Mouse (Mus musculus) lung, postnatal 0 days (tissue): ENCODE data around the gene Pld1. TPM values are rescaled to one million over a fixed set of nuclear protein-coding genes. Genes with fewer than 3 reads are reported as not detected.

Source experiments
- ATAC-seq: fragments of 200-750 bp; cut with Nextera tagmentation; 2 replicates; pipeline ENCODE4 v1.8.0; 2017; ENCODE audit warnings: moderate library complexity
- DNase-seq: peaks from one replicate; pipeline ENCODE4 v3.0.0-alpha.2; 2016; ENCODE audit warnings: low spot score
- H3K27ac ChIP-seq: fragments of 300-500 bp; sonication (generic); 2 replicates; pipeline ENCODE4 v1.5.1; 2014; ENCODE audit warnings: antibody characterized with exemption, mild to moderate bottlenecking, low read length, mixed read lengths
- H3K27me3 ChIP-seq: fragments of 300-500 bp; sonication (generic); replicated peaks from 2 replicates; pipeline ENCODE4 v1.6.1; 2014; ENCODE audit warnings: low read length, mixed read lengths; ENCODE audit not compliant: insufficient read depth
- H3K36me3 ChIP-seq: fragments of 300-500 bp; sonication (generic); 2 replicates; pipeline ENCODE4 v1.6.1; 2014; ENCODE audit warnings: low read length, mixed read lengths; ENCODE audit not compliant: insufficient read depth
- H3K4me1 ChIP-seq: fragments of 300-500 bp; sonication (generic); 2 replicates; pipeline ENCODE4 v1.6.1; 2014; ENCODE audit warnings: antibody characterized with exemption, low read depth, low read length, mixed read lengths; ENCODE audit not compliant: insufficient read depth
- H3K4me2 ChIP-seq: fragments of 300-500 bp; sonication (generic); replicated peaks from 2 replicates; pipeline ENCODE4 v1.6.1; 2014; ENCODE audit warnings: low read depth, mild to moderate bottlenecking, low read length, moderate library complexity, mixed read lengths
- H3K4me3 ChIP-seq: fragments of 300-500 bp; sonication (generic); 2 replicates; pipeline ENCODE4 v1.5.1; 2014; ENCODE audit warnings: low read depth, low read length
- H3K9ac ChIP-seq: fragments of 300-500 bp; sonication (generic); replicated peaks from 2 replicates; pipeline ENCODE4 v1.6.1; 2014; ENCODE audit warnings: low read depth, mild to moderate bottlenecking
- H3K9me3 ChIP-seq: fragments of 300-500 bp; sonication (generic); 2 replicates; pipeline ENCODE4 v1.6.1; 2016; ENCODE audit warnings: low read length, mixed read lengths
- CTCF ChIP-seq: IDR thresholded peaks from 2 replicates; pipeline ENCODE4 v1.5.1; 2016; ENCODE audit warnings: antibody characterized with exemption, mild to moderate bottlenecking
- EP300 ChIP-seq: IDR thresholded peaks from 2 replicates; pipeline ENCODE4 v1.6.1; 2016; ENCODE audit warnings: antibody characterized with exemption, mild to moderate bottlenecking, control low read depth
- WGBS: fragments of 180-500 bp; shearing (Covaris S2); extraction: QIAGEN DNeasy Blood & Tissue Kit; methylation state at CpG from one replicate; pipeline ENCODE4 v1.1.7; 2014; 5-methylcytosine and 5-hydroxymethylcytosine counted together
- polyA plus RNA-seq: library from polyadenylated mRNA; unstranded; fragments of >200 nt; fragmentation: Nextera tagmentation; extraction: Ambion mirVana; gene quantifications from 2 replicates; pipeline ENCODE4 v1.2.1, GENCODE M21; 2015

Gene Pld1
- polyA plus RNA-seq, 1 experiment from 2014 or later: 10.2 TPM

- WGBS: 77% methylated on average over 8 of the region's 8 CpGs
- no peak for ATAC-seq
Observed at GRCm38 (mm10) chr3:27994175-27994990, 55.9 kb downstream of the Pld1 start.

GRCm38 (mm10) chr3:28004321-28004720 lies 65.8 kb downstream of the Pld1 start:
- Histone ChIP-seq H3K9me3 (no peaks in the 10 kb centered on the region), H3K4me2 (no peak overlapping the region), H3K4me3 (no peak overlapping the region), H3K36me3 (no peaks in the 10 kb centered on the region), H3K27ac (no peak overlapping the region), H3K27me3 (no peaks in the 10 kb centered on the region), H3K9ac (no peak overlapping the region), H3K4me1 (no peaks in the 10 kb centered on the region)
- 72% methylated on average over 6 of the region's 6 CpGs for WGBS
- no peak for TF ChIP-seq EP300
- TF ChIP-seq CTCF: no peak
- ATAC-seq (no peak), DNase-seq (no peak)

More at GRCm38 (mm10) chr3:27994175-27994990, 55.9 kb downstream of the Pld1 start:
- Histone ChIP-seq H3K36me3 (no peaks in the 10 kb centered on the region), H3K9ac (no peak overlapping the region), H3K4me2 (no peak overlapping the region), H3K4me1 (peaks cover 3% of the 10 kb centered on the region; the same call in 1 of the 2 replicates), H3K4me3 (no peak overlapping the region), H3K27ac (no peak overlapping the region), H3K9me3 (no peaks in the 10 kb centered on the region), H3K27me3 (no peaks in the 10 kb centered on the region)
- DNase-seq: no peak
- no peak for TF ChIP-seq EP300
- TF ChIP-seq CTCF: no peak

DNA sequence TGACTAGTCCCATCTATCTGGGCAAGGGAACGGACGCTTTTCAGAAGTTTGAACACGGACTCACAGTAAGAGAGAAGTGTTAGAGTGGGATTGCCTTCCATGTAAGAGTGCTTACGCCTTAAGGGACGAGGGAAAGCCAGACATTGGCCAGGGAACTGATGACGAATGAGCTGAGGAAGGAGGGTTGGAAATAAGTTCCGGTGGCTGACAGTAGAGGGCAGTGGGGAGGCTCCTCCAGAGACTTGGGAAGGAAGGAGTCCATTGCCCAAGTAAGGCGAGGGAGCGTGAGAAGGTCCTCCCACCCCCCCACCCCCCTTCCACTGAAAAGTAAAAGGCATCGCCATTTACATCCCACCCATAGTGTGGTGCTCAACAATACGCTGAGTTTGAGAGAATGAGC lies 69.2 kb downstream of the Pld1 start:
- 83% methylated on average over 11 of the region's 11 CpGs for WGBS
- no peak for ATAC-seq
- H3K4me1 ChIP-seq: no peaks in the 10 kb centered on the region
- no peak overlapping the region for H3K27ac ChIP-seq
- no peaks in the 10 kb centered on the region for H3K9me3 ChIP-seq
- no peak overlapping the region for H3K4me3 ChIP-seq
- DNase-seq: no peak
- H3K36me3 ChIP-seq: no peaks in the 10 kb centered on the region
- H3K9ac ChIP-seq: no peak overlapping the region
- TF ChIP-seq CTCF: peak; percentile 38
- TF ChIP-seq EP300: no peak
- no peaks in the 10 kb centered on the region for H3K27me3 ChIP-seq
- H3K4me2 ChIP-seq: no peak overlapping the region

DNA sequence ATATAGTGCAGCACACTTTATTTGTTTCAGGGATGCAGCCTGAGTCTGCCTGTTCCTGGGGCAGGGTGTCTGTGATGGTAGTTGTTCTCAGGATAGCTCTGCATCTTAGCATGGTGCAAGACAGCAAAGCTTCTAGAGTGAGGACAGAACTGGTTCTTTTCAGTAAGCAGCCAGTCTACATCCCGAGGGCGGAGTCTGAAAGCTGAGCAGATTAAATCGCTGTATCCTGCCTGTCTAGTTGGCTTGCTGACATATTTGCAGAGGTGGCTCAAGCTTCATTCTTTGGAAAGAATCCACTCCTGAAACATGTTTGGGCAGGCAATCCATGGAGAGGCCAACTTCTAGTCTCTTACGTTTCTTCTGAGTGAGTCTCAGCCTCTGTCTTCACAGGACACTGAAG lies 69.9 kb downstream of the Pld1 start:
- WGBS: 47% methylated on average over 4 of the region's 4 CpGs
- Histone ChIP-seq H3K9me3 (no peaks in the 10 kb centered on the region), H3K4me2 (no peak overlapping the region), H3K4me1 (no peaks in the 10 kb centered on the region), H3K9ac (no peak overlapping the region), H3K27ac (no peak overlapping the region), H3K27me3 (no peaks in the 10 kb centered on the region), H3K36me3 (no peaks in the 10 kb centered on the region), H3K4me3 (no peak overlapping the region)
- peak; percentile 44 for ATAC-seq
- TF ChIP-seq CTCF (no peak), EP300 (no peak)
- peak; percentile 48 for DNase-seq

DNA sequence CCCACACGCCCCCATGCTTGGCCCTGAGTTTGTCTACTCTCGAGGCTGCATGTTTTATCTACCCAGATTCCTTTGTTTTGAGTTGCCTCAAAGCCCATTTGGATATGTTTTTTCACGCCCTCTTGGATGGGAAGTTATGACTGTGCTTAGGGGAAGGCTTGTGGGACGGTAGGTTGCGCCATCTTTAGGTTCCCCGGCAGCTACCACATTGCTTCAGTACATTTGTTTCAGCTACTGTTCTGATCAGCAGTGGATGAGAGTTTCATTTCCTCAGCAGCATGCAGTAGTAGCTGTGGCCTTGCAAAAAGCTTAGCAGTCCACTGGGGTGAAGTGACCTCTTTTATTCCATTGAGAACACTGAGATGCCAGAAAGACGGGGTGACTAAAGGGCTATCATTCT lies 73.7 kb downstream of the Pld1 start:
- Histone ChIP-seq H3K9me3 (no peaks in the 10 kb centered on the region), H3K4me1 (no peaks in the 10 kb centered on the region), H3K36me3 (no peaks in the 10 kb centered on the region), H3K4me3 (no peak overlapping the region), H3K9ac (no peak overlapping the region), H3K4me2 (no peak overlapping the region), H3K27ac (no peak overlapping the region), H3K27me3 (no peaks in the 10 kb centered on the region)
- TF ChIP-seq CTCF (no peak), EP300 (no peak)
- whole genome bisulfite sequencing: 70% methylated on average over 7 of the region's 7 CpGs
- ATAC-seq (peak; percentile 50), DNase-seq (peak; percentile 55)

GRCm38 (mm10) chr3:28013441-28013840 lies 74.9 kb downstream of the Pld1 start:
- DNase-seq (no peak), ATAC-seq (no peak)
- 65% methylated on average over 6 of the region's 6 CpGs for WGBS

More at GRCm38 (mm10) chr3:28013441-28013840, 74.9 kb downstream of the Pld1 start:
- Histone ChIP-seq H3K27me3 (no peaks in the 10 kb centered on the region), H3K4me3 (no peak overlapping the region), H3K36me3 (no peaks in the 10 kb centered on the region), H3K4me2 (no peak overlapping the region), H3K4me1 (no peaks in the 10 kb centered on the region), H3K9me3 (no peaks in the 10 kb centered on the region), H3K27ac (no peak overlapping the region), H3K9ac (no peak overlapping the region)
- TF ChIP-seq CTCF (no peak), EP300 (no peak)
